Comparison of ENCODE assay signal across 26 mouse cellular contexts in genomic region chr12:11717633-11718032, GRCm38 (mm10).
DNase-seq lines count a peak whose midpoint lies in the region; ATAC-seq lines count a peak whose summit lies in the region.
"Had no signal": no experiment of that assay in that cellular context is flagged by ENCODE, and none has a peak within 500 bp of the region (broad histone marks: within the 10 kb centered on the region; RNA-seq: fewer than 3 reads in every experiment).

No protein-coding gene starts in this region.

- H3K4me2 ChIP-seq in intestine, embryonic 16.5 days (ENCODE audit: low read depth, low read length) = no peak overlapping the region
- H3K4me2 ChIP-seq in hindbrain, embryonic 12.5 days (replicated peaks) = no peak overlapping the region
- H3K4me2 ChIP-seq in hindbrain, embryonic 16.5 days (ENCODE audit: low read length) = no peak overlapping the region
- H3K4me2 ChIP-seq: heart, embryonic 15.5 days; stomach, embryonic 15.5 days had no signal

- no peak overlapping the region for H3K9ac ChIP-seq in intestine, embryonic 16.5 days (ENCODE audit: low read depth, low read length)
- H3K9ac ChIP-seq in hindbrain, embryonic 12.5 days = no peak overlapping the region
- no peak overlapping the region for H3K9ac ChIP-seq in hindbrain, embryonic 16.5 days (ENCODE audit: low read depth, low read length)
- H3K9ac ChIP-seq: heart, embryonic 15.5 days; liver, embryonic 14.5 days; stomach, embryonic 15.5 days had no signal

- H3K9me3 ChIP-seq in intestine, embryonic 16.5 days (ENCODE audit: control insufficient read depth, low read length) = no peaks in the 10 kb centered on the region
- no peaks in the 10 kb centered on the region for H3K9me3 ChIP-seq in hindbrain, embryonic 12.5 days (replicated peaks)
- H3K9me3 ChIP-seq in hindbrain, embryonic 16.5 days (ENCODE audit: control insufficient read depth, low read length) = no peaks in the 10 kb centered on the region
- H3K9me3 ChIP-seq: heart, embryonic 10.5 days; heart, embryonic 15.5 days; stomach, embryonic 15.5 days had no signal

- H3K4me3 ChIP-seq in intestine, embryonic 16.5 days (ENCODE audit: low read length) = no peak overlapping the region
- no peak overlapping the region for H3K4me3 ChIP-seq in hindbrain, embryonic 12.5 days
- H3K4me3 ChIP-seq in hindbrain, embryonic 16.5 days (ENCODE audit: low read length) = no peak overlapping the region
- H3K4me3 ChIP-seq: heart, embryonic 10.5 days; heart, embryonic 15.5 days; stomach, embryonic 15.5 days had no signal

- intact Hi-C loops in left cerebral cortex, postnatal 14 days (cut with DNase I) = no loop called here

- no peaks in the 10 kb centered on the region for H3K4me1 ChIP-seq in intestine, embryonic 16.5 days (ENCODE audit: control insufficient read depth, insufficient read depth, low read length)
- H3K4me1 ChIP-seq in hindbrain, embryonic 12.5 days = no peaks in the 10 kb centered on the region
- H3K4me1 ChIP-seq in hindbrain, embryonic 16.5 days (ENCODE audit: control insufficient read depth, insufficient read depth, low read depth, low read length) = no peaks in the 10 kb centered on the region
- H3K4me1 ChIP-seq: heart, embryonic 10.5 days; heart, embryonic 15.5 days; stomach, embryonic 15.5 days had no signal

- peak; percentile 4 for DNase-seq in adrenal gland, postnatal 14 days
- no peak for DNase-seq in adrenal gland, postnatal 4 days (ENCODE audit: low spot score in 2 of 2)
- DNase-seq in 3T3-L1 (ENCODE audit: low read depth, low spot score) = peak; percentile 5
- DNase-seq in kidney, postnatal 25 days = peak; percentile 7 to 45
- no peak for DNase-seq in left cerebral cortex, postnatal 14 days (ENCODE audit: low spot score in 2 of 2)
- DNase-seq: cerebellum, adult 18-20 months; cerebellum, postnatal 36 days; gastrocnemius, postnatal 25 days; heart, adult 11 months; liver; lung, adult 2 months; lung, postnatal 10 days; midbrain, embryonic 14.5 days; right cerebral cortex, postnatal 25 days; thymus, adult 18-20 months; thymus, postnatal 25 days had no signal

- WGBS in intestine, embryonic 16.5 days = 55% methylated on average over 4 of the region's 4 CpGs
- 75% methylated on average over 4 of the region's 4 CpGs for WGBS in hindbrain, embryonic 12.5 days
- WGBS in hindbrain, embryonic 16.5 days = 68% methylated on average over 4 of the region's 4 CpGs

- no peaks in the 10 kb centered on the region for H3K36me3 ChIP-seq in intestine, embryonic 16.5 days (ENCODE audit: control insufficient read depth, insufficient read depth, low read length)
- H3K36me3 ChIP-seq in hindbrain, embryonic 12.5 days = no peaks in the 10 kb centered on the region
- H3K36me3 ChIP-seq in hindbrain, embryonic 16.5 days (ENCODE audit: control insufficient read depth, insufficient read depth, low read length) = no peaks in the 10 kb centered on the region
- H3K36me3 ChIP-seq: heart, embryonic 10.5 days; heart, embryonic 15.5 days; stomach, embryonic 15.5 days had no signal

- peak; percentile 23 for ATAC-seq in intestine, embryonic 16.5 days
- ATAC-seq in hindbrain, embryonic 12.5 days (ENCODE audit: low FRiP score) = no peak
- no peak for ATAC-seq in hindbrain, embryonic 16.5 days
- ATAC-seq: CD4-positive, CD25-positive, alpha-beta regulatory T cell, adult 4 months; forebrain, embryonic 14.5 days had no signal

- no peaks in the 10 kb centered on the region for H3K27me3 ChIP-seq in intestine, embryonic 16.5 days (replicated peaks; ENCODE audit: control insufficient read depth, insufficient read depth, low read length)
- no peaks in the 10 kb centered on the region for H3K27me3 ChIP-seq in hindbrain, embryonic 12.5 days
- H3K27me3 ChIP-seq in hindbrain, embryonic 16.5 days (replicated peaks; ENCODE audit: control insufficient read depth, insufficient read depth, low read length) = no peaks in the 10 kb centered on the region
- H3K27me3 ChIP-seq: heart, embryonic 15.5 days; stomach, embryonic 15.5 days had no signal

- no peak overlapping the region for H3K27ac ChIP-seq in intestine, embryonic 16.5 days (ENCODE audit: low read length)
- no peak overlapping the region for H3K27ac ChIP-seq in hindbrain, embryonic 12.5 days
- H3K27ac ChIP-seq in hindbrain, embryonic 16.5 days (ENCODE audit: low read depth, low read length) = no peak overlapping the region
- H3K27ac ChIP-seq: heart, embryonic 10.5 days; heart, embryonic 15.5 days; liver, embryonic 14.5 days; macrophage; stomach, embryonic 15.5 days had no signal

Comparison
In these comparisons a context has a peak if more than half of its experiments do, and no peak if none do; other contexts are left out.
1. DNase-seq: peak in adrenal gland, postnatal 14 days (single experiment), 3T3-L1 (single experiment) and kidney, postnatal 25 days (2 of 2); none in adrenal gland, postnatal 4 days (0 of 2) and left cerebral cortex, postnatal 14 days (0 of 2).